Mouse (Mus musculus) bone marrow, adult 2 months (tissue): ENCODE data around the gene Gins1. TPM values are rescaled to one million over a fixed set of nuclear protein-coding genes. Genes with fewer than 3 reads are reported as not detected.

Experiments used
- H3K27ac ChIP-seq: fragments of 200-500 bp; 2 replicates; pipeline ENCODE4 v1.5.1; 2012; ENCODE audit warnings: low read depth, mild to moderate bottlenecking, control low read depth, inconsistent platforms, low read length; ENCODE audit not compliant: control insufficient read depth, poor library complexity, insufficient read depth
- H3K4me1 ChIP-seq: fragments of 200-500 bp; 2 replicates; pipeline ENCODE4 v1.6.1; 2011; ENCODE audit warnings: low read length; ENCODE audit not compliant: control insufficient read depth, insufficient read depth
- H3K4me3 ChIP-seq: fragments of 200-500 bp; replicated peaks from 2 replicates; pipeline ENCODE3; 2011; ENCODE audit warnings: mild to moderate bottlenecking, low read depth, low read length, control low read depth; ENCODE audit not compliant: control insufficient read depth
- CTCF ChIP-seq: fragments of 200-500 bp; IDR thresholded peaks from 2 replicates; pipeline ENCODE4 v1.5.1; 2011; ENCODE audit warnings: low read length, control low read depth; ENCODE audit not compliant: control insufficient read depth, insufficient read depth
- POLR2A ChIP-seq: fragments of 200-500 bp; IDR thresholded peaks from 2 replicates; pipeline ENCODE4 v1.6.1; 2011; ENCODE audit warnings: low read depth, mild to moderate bottlenecking, control low read depth, low read length, borderline replicate concordance; ENCODE audit not compliant: control insufficient read depth
- WGBS: fragments of 180-500 bp; shearing (Covaris S2); methylation state at CpG from one replicate; pipeline ENCODE4 v1.1.7; 2018; 5-methylcytosine and 5-hydroxymethylcytosine counted together
- polyA plus RNA-seq: library from polyadenylated mRNA; stranded (reverse); fragments of >200 nt; gene quantifications from 2 replicates; pipeline ENCODE4 v1.2.4, GENCODE M21; 2011; ENCODE audit warnings: low replicate concordance; ENCODE audit not compliant: missing spikeins, insufficient read depth, insufficient read length

Gene Gins1
- 29.1 and 37.4 TPM in 2 replicates for polyA plus RNA-seq

- peak within 1 kb of the TSS; percentile 72 for H3K27ac ChIP-seq
- peak within 1 kb of the TSS; percentile 80 for H3K4me3 ChIP-seq
- H3K4me1 ChIP-seq: peaks cover 1% of the 10 kb centered on the region; the same call in 1 of the 2 replicates
- 32% methylated on average over 9 of the region's 9 CpGs for WGBS
- TF ChIP-seq CTCF: no peak
- TF ChIP-seq POLR2A: no peak
Observed at GRCm38 (mm10) chr2:150904936-150905450, at the start of gene Gins1. Gene Gins1, plus strand, starts transcription at chr2:150905400.

- no peak overlapping the region for H3K27ac ChIP-seq
- no peaks in the 10 kb centered on the region; the same call in 1 of the 2 replicates for H3K4me1 ChIP-seq
- H3K4me3 ChIP-seq: no peak overlapping the region
- TF ChIP-seq CTCF: no peak
- TF ChIP-seq POLR2A: no peak
- WGBS: 83% methylated on average over 9 of the region's 9 CpGs
Observed at GRCm38 (mm10) chr2:150858724-150859487, 46.3 kb upstream of the Gins1 start.

GRCm38 (mm10) chr2:150859709-150860470 lies 45.3 kb upstream of the Gins1 start:
- no peak for TF ChIP-seq POLR2A
- Histone ChIP-seq H3K4me3 (no peak overlapping the region), H3K4me1 (no peaks in the 10 kb centered on the region; the same call in 1 of the 2 replicates), H3K27ac (no peak overlapping the region)
- WGBS: 76% methylated on average over 11 of the region's 11 CpGs

GRCm38 (mm10) chr2:150861128-150861527 lies 44.1 kb upstream of the Gins1 start:
- TF ChIP-seq POLR2A: no peak
- no peak for TF ChIP-seq CTCF
- Histone ChIP-seq H3K27ac (no peak overlapping the region), H3K4me1 (no peaks in the 10 kb centered on the region; the same call in 1 of the 2 replicates), H3K4me3 (no peak overlapping the region)
- 51% methylated on average over 2 of the region's 2 CpGs for WGBS

GRCm38 (mm10) chr2:150867021-150867420 lies 38.2 kb upstream of the Gins1 start:
- H3K4me1 ChIP-seq: no peaks in the 10 kb centered on the region; the same call in 1 of the 2 replicates
- H3K4me3 ChIP-seq: no peak overlapping the region
- no peak for TF ChIP-seq POLR2A
- no peak for TF ChIP-seq CTCF
- 81% methylated on average over 2 of the region's 2 CpGs for WGBS
- H3K27ac ChIP-seq: no peak overlapping the region

GRCm38 (mm10) chr2:150869446-150869845 lies 35.8 kb upstream of the Gins1 start:
- TF ChIP-seq CTCF (no peak), POLR2A (no peak)
- WGBS: 55% methylated on average over 1 of the region's 1 CpGs
- H3K27ac ChIP-seq: no peak overlapping the region

GRCm38 (mm10) chr2:150874508-150874907 lies 30.7 kb upstream of the Gins1 start:
- Histone ChIP-seq H3K4me3 (no peak overlapping the region), H3K4me1 (no peaks in the 10 kb centered on the region; the same call in 1 of the 2 replicates)
- WGBS: 70% methylated on average over 1 of the region's 1 CpGs

More at GRCm38 (mm10) chr2:150869446-150869845, 35.8 kb upstream of the Gins1 start:
- no peak overlapping the region for H3K4me3 ChIP-seq
- H3K4me1 ChIP-seq: no peaks in the 10 kb centered on the region; the same call in 1 of the 2 replicates

GRCm38 (mm10) chr2:150875226-150875625 lies 30.0 kb upstream of the Gins1 start:
- Histone ChIP-seq H3K4me1 (no peaks in the 10 kb centered on the region), H3K4me3 (no peak overlapping the region), H3K27ac (no peak overlapping the region)
- TF ChIP-seq CTCF (no peak), POLR2A (no peak)
- WGBS: 85% methylated on average over 1 of the region's 1 CpGs

More at GRCm38 (mm10) chr2:150874508-150874907, 30.7 kb upstream of the Gins1 start:
- H3K27ac ChIP-seq: no peak overlapping the region
- no peak for TF ChIP-seq POLR2A
- TF ChIP-seq CTCF: no peak
